Mouse (Mus musculus) liver (tissue): ENCODE measurements around the gene B4galnt4.

Source experiments
- DNase-seq: peaks from one replicate; pipeline ENCODE4 v3.0.0-alpha.2; 2020; ENCODE audit warnings: mixed read lengths

Gene B4galnt4

GRCm38 (mm10) chr7:141042539-141042938, 18.4 kb upstream of the B4galnt4 start:
- peak; percentile 55 for DNase-seq

- peak; percentile 53 for DNase-seq
Observed at GRCm38 (mm10) chr7:141046931-141047580, 13.8 kb upstream of the B4galnt4 start.

GRCm38 (mm10) chr7:141047581-141048225, 13.2 kb upstream of the B4galnt4 start:
- peak; percentile 59 for DNase-seq

- peak; percentile 92 for DNase-seq
Observed at GRCm38 (mm10) chr7:141048226-141049218, 12.4 kb upstream of the B4galnt4 start.

- no peak for DNase-seq
Observed at GRCm38 (mm10) chr7:141049326-141049725, 11.6 kb upstream of the B4galnt4 start.

- no peak for DNase-seq
Observed at GRCm38 (mm10) chr7:141051060-141051685, 9.7 kb upstream of the B4galnt4 start.

GRCm38 (mm10) chr7:141052016-141052415, 8.9 kb upstream of the B4galnt4 start:
- no peak for DNase-seq

GRCm38 (mm10) chr7:141052421-141052820, 8.5 kb upstream of the B4galnt4 start:
- no peak for DNase-seq

- no peak for DNase-seq
Observed at GRCm38 (mm10) chr7:141055785-141056184, 5.1 kb upstream of the B4galnt4 start.

- DNase-seq = no peak
Observed at GRCm38 (mm10) chr7:141056976-141057375, 3.9 kb upstream of the B4galnt4 start.

GRCm38 (mm10) chr7:141057541-141057940, 3.4 kb upstream of the B4galnt4 start:
- no peak for DNase-seq

GRCm38 (mm10) chr7:141058601-141059341, 2.1 kb upstream of the B4galnt4 start:
- no peak for DNase-seq

- peak; percentile 37 for DNase-seq
Observed at GRCm38 (mm10) chr7:141059929-141060328, 975 bp upstream of the B4galnt4 start.

GRCm38 (mm10) chr7:141061269-141061692, 377 bp downstream of the B4galnt4 start:
- DNase-seq = no peak

- no peak for DNase-seq
Observed at GRCm38 (mm10) chr7:141062525-141062924, 1.6 kb downstream of the B4galnt4 start.

GRCm38 (mm10) chr7:141063353-141063752, 2.4 kb downstream of the B4galnt4 start:
- DNase-seq = no peak

- DNase-seq = peak; percentile 57
Observed at GRCm38 (mm10) chr7:141064175-141064574, 3.3 kb downstream of the B4galnt4 start.

GRCm38 (mm10) chr7:141064576-141064975, 3.7 kb downstream of the B4galnt4 start:
- no peak for DNase-seq

- no peak for DNase-seq
Observed at GRCm38 (mm10) chr7:141068351-141068750, 7.4 kb downstream of the B4galnt4 start.

GRCm38 (mm10) chr7:141070058-141070862, 9.4 kb downstream of the B4galnt4 start:
- peak; percentile 73 for DNase-seq
